Mouse (Mus musculus) kidney, postnatal 14 days (tissue): ENCODE measurements around the gene Ttll1.
A peak's percentile ranks its signal among the peaks of the same experiment; 100 is the strongest.

Experiments
- DNase-seq: peaks from one replicate; pipeline ENCODE4 v3.0.0; 2022; ENCODE audit warnings: mixed read lengths

Ttll1 gene

DNA sequence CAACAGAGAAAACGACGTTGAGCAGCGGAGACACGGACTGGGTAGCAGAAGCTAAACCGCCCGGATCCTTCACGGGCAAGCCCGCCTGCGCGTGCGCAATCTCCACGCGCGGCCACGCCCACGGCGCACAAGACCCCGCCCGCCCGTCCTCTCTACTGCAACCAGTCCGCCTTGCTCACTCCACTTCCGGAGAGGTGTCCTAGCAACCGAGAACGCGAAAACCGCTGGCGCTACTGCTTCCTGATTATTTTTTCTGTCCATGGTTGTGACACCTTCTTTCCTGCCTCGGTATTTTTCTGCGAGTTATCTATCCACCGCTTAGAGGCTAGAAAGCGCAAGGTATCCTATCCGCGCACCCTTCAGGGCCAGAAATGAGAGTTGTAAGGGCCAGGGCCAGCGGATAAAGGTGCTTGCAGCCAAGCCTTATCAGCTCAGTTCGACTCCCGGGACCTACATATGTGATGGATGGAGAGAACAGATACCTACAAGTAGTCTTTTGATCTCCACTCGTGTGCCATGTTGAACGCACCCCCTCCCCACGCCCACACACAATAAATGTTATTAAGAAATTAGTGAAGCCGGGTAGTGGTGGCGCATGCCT lies at the start of gene Ttll1:
TSS of gene Ttll1 (minus strand) at position 89 of the 601 bp plus-strand sequence.
- DNase-seq: peak; percentile 98

DNA sequence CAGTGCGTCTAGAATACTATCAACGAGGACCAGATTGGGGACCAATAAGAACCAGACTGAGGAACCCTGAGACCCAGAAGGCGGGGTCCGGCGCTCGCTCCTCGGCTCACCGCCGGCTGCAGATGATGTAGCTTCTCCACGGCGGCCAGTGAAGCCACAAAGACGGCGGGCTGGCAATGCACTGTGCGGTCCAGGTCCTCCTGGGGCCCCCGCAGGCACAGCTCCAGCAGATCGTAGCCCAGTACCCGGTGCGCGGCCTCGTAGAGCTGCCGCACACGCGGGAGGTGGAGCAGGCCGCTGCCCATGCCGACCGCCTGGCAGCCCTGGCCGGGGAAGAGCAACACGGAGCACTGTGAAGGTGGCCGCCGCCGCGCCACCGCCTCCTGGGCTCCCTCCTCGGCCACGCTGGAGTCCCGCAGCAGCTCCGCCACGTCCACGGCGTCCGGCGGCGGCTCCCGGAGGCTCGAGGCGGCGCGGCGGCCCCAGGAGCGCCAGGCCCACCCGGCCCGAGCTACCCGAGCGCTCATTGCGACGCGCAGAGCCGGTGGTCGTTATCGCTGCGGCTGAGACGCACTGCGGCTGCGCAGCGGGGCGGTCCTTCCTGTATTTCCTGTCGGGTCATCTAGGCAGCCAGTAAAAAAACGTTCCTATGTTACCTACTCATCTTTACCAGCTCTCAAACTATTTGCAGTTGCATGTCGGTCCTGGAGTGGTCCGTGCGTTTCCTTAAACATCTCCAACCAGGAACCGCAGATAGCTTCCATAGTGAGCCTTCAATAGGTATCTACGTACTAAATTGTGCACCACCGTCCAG lies 44.7 kb upstream of the Ttll1 start:
- peak; percentile 92 for DNase-seq

DNA sequence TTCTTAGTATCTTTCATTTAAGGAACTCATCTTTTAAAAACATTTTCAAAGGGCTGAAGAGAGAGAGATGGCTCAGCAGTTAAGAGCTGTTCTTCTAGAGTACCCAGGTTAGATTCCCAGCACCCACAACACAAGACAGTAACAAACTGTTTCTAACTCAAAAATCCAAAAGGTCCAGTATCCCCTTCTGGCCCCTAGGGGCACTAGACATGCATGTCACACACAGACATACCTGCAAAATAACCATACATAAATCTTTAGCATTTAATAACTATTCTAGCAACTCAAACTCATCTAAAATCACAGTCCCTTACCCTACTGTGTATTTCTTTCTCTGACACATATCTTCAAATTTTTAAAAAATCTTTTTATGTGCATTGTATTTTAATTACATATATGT lies 43.1 kb upstream of the Ttll1 start:
- no peak for DNase-seq

DNA sequence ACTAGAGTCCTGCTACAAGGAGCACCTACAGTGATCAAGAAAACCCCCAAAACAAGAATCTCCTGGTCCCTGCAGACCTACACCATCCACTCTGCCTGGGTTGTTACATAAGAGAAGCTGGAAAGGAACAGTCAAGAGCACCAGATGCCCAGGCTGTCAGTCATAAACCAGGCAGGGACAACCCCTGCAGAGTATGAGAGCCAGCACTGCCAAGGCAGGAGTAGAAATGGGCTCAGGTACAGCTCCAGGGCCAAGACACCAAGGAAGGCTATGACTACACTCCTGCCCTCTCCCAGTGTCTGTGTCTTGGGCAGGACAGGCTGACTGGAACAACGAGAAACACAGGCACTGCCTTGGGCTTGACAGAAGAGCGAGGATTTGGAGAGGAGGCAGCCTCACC lies 39.4 kb upstream of the Ttll1 start:
- DNase-seq: no peak

DNA sequence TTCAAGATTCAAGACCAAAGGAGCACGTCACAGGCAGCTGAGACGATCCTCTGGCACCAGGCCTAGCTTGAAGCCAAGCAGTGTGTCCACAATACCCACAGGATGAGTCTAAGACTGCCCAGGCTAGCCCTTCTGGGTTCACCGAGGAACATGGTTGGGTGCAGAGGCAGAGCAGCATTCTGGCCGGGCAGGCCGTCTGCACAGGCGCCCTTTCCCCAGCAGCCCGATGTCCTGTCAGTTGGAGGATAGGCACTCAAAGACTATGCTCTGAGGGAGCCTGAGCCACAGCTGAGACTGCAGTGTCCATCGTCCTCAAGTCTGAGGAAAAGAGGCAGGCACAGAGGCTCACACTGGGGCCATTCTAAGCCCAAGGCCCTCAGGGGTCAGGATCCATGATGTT lies 36.5 kb upstream of the Ttll1 start:
- no peak for DNase-seq

DNA sequence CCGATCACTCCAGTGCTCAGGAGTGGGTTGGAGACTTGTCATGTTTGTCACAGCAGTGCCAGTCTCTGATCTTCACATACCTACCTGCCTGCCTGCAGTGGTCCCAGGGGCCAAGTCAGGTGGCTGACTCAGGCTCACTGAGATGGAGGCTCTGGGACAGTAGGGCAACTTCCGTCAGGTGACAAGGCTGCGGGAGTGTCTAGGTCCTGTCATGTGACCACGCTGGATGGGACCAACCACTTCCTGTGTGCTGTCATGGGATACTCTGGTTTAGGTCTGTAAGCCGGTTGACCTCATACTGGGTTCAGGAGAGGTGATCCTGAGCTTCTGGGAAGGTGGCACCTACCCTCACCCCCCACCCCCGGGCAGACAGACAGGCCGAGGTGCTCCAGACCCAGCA lies 35.3 kb upstream of the Ttll1 start:
- DNase-seq: no peak

DNA sequence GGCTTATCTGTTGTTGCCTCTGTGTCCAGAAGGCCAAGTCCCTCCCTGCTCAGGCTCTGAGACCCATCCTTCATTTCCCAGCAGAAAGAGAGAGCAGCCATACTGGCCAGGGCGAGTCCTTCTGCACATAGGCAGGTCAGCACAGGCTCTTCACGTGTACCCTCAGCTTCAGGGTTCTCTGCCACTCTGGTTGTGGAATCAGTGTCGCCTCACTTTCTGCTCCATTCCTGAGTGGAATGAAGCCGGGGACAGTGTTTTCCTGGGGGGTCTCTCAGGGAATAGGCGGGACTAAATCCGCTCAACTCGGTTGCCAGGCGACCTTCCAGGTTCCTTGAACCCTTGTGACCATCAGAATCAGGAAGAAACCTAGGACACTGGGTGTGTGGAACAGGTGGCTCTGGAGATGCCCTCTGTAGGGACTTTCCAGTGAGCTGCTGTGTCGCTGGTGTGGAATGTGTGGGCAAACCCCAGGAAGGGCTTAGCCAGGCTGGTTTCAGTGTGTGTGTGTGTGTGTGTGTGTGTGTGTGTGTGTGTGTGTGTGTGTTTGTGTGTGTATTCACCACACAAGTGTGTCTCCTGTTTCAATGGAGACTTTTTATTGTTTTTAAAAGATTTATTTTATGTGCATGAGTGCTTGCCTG lies 31.1 kb upstream of the Ttll1 start:
- DNase-seq: no peak

DNA sequence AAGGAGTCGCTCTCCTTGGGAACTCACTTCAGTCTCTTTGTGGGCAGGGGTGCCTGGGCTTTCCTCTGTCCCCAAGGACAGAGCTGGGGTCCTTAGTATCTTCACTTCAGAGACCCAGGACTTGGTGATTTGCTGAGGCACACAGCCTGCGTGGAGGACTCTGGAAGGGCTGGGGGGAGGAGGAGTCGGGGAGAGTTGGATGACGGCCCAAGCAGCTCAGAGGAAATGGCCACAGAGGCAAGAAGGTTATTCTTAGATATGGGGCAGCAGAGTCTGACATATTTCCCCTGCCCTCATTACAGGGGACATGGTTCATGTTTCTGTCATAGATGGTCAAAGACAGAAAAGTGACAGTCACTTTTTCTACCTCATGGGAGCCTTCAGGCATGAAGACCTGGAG lies 29.2 kb upstream of the Ttll1 start:
- peak; percentile 85 for DNase-seq

DNA sequence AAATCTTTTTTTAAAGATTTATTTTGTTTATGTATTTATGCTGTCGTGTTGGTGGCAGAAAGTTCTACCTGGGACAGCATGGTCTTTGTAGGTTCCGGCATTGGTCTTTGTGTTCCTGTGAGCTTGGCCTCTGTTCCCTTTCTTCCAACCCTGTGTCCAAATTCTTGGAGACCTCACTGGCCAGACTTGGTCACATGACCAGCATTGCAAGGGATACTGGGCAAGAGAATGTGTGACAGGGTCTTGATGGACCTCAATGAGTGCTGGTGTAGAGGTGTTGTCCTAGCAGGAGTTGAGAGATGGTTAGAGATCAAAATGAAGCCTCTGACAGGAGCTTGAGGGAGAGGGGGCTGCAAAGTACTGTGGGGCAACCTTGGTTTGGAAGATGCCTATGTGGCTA lies 28.2 kb upstream of the Ttll1 start:
- no peak for DNase-seq

DNA sequence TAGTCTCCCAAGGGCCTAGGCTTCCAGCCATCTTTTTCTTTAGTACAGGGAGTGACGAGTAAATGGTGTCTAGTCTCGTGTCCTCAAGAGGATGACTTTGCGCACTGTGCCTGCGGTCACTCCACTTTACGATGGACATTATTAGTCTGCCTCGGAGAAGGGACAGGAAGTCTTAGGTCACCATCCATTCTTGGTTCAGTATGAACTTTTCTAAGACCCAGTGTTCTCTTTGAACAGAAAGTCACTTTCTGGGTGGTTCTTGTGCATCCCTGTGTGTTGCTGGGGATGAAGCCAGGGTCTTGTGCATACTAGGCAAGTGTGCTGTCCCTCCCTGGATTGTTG lies 25.2 kb upstream of the Ttll1 start:
- peak; percentile 55 for DNase-seq

DNA sequence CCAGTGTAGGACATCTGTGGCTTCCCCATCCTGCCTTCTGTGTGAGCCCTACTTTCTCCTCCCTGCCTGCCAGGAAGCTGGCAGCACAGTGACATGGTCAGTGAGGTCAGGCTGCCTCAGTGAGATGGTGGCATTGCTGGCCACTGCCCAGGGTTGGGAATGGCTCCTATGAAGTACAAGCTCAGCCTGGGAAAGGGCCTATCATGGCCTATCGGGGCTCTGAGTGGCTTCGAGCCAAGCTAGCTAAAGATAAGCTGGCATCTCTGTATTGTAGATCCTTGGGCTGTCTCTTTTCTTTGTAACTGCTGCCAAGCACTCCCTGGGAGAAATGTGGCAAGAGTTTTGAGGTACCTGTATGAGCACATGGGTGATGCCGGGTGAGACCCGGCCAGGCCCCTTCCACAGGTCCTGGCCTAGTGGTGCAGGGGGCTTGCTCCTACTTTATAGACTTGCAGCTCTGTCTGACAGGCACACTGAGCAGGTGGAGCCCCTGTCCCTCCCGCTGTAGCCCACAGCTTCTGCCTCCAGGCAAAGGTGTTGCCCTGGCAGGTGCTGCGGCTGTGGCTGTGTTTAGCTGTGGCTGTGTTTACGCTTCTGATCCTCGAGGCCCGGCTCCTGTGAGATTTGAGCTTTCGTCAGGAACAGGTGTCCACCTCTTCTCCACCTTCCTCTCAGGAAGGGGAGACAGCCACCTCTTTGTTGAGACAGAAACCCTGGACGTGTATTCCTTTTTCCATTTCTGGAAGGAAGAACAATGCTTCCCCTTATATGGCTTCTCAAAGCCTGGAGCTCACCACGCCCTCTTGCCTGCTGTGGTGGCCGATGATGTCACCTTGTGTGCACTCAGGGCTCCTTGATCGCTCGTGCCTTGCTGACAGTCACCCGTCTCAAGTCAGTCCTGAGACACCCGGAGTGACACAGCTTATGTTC lies 24.5 kb upstream of the Ttll1 start:
- DNase-seq: no peak

DNA sequence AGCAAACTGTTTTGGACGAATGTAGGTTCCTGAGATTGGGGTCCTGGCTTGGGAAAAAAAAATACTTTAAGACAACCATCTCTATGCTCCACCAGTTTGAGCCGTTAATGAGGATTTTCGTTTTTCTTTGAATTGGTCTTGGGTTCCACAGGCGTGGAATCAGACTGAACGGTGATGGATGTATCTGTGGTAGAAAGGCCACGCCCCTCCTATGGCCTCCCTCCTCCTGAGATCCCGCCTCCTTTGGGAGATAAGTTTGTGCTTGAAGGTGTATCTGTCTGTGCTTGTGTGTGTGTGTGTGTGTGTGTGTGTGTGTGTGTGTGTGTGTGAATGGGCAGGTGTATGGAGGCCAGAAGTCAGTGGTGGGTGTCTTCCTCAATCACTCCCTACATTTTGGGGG lies 21.9 kb upstream of the Ttll1 start:
- DNase-seq: no peak

DNA sequence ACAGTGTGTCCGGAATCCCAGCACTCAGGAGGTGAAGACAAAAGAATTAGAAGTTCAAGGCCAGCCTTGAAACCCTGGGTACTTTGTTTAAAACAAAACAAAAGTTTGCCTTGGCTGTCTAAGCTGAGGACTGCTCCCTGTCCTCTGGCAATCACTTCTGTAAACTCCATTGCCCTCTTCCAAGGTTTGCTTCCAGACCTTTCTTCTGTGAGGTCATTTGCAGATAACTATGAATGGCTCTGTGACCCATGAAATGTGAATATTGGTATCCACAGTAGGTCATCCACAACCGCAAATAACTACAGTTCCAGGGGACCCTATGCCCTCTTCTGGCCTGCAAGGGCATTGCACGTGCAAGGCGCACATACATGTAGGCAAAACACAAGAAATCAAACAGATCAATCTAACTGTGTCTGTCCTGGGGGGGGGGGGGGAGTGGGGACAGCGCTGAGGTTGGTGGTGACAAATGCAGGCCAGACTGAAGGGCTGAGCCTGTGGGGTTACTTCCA lies 21.3 kb upstream of the Ttll1 start:
- DNase-seq: no peak

DNA sequence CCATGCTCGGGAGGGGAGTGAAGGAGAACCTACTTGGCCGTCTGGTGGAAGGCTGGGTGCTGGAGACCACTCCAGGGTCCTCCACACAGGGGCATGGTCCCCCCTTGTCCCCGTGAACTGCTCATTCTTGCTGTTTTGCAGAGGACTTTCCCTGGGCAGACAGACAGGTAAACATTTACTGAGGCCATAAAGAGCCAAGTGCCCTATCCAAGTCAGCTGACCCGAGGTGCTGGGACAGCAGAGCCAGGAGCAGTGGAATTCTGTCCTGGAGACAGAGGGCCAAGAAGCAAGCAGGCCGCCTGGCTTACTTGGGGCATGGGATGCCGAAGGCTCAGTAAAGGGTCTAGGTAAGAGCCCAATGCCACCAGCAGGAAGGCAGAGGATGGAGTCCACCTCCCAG lies 20.0 kb upstream of the Ttll1 start:
- peak; percentile 71 for DNase-seq

DNA sequence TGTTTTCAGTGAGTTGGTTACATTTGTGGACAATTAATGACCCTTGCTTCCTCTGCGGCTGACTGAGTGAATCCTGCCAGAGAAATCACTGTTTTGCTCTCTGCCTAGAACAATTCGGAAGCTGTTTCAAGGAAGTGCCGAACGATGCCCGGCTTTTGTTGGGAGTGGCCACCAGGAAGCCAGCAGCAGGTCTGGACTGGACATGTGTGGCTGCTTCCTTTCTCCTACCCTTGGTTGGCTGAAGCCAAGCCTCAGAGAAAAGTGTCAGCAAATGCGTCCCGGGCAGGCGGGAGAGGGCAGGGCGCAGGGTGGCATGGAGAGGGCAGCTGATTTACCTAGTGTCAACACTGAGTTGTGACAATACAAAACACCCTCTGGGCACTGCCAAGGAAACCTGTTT lies 19.5 kb upstream of the Ttll1 start:
- DNase-seq: peak; percentile 84

DNA sequence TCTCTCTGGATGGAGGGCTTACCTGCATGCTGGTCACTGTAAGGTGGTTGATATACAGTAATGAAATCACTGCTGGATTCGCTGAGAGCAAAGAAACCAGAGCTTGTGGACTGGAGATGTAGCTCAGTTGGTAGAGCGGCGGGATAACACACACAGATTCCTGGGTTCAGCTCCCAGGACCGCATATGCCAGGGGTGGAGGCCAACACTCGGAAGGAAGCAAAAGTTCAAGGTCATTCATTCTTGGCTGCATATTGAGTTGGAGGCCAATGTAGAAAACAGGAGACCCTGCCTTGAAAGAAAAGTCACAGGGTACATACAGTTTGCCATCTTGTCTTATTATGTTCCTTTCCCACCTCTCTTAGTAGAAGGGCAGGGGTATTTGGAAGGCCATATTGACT lies 19.1 kb upstream of the Ttll1 start:
- peak; percentile 79 for DNase-seq

DNA sequence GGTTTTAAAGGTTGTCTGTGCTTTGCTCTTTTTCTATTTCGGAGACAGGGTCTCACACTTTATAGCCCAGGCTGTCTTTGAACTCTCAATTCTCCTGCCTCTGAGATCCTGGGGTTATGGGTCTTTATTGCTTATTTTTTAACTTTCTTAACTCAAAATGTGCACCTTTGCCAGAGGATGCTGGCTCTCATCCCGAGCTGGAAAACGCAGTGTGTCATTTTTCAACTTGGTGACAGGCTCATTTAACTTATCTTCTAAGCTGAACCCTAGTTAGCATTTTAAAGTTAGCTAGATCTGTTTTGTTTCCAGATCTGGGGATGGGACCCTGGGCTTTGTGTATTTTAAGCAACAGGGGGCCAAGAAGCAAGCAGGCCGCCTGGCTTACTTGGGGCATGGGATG lies 18.2 kb upstream of the Ttll1 start:
- peak; percentile 53 for DNase-seq

DNA sequence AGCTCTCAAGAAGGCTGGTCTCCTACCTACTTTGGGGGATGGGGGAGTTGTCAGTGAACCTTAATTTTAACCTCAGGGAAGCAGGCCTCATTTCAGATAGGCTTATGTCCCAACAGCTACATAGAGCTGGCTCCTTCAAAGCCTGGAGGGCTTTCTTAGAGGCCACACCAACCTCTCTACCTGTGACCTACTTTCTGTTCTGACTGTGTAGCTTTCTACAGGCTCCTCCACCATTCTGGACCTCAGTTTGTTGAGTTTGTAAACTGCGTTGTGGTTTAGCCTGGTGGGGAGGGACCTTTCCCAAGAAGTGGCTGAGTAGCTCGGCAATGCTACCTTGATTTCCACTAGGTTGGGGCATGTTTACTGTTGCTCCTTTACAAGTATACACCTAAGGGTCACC lies 17.1 kb upstream of the Ttll1 start:
- no peak for DNase-seq

DNA sequence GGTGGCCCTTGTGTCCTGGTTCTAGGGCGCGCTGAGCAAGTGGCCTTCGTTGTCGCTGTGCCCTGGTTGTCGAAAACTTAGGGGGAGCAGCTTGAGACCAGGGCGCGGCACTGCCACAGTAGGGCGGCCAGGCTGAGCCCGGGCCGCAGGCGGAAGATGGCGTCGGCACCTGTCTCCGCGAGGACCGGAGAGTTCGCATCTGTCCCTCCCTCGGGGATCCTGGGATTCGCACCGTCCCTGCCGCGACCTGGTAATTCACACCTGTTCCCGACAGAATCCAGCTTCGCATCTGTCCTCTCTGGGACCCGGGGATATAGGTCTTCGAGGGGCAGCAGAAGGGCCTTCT lies 16.4 kb upstream of the Ttll1 start:
- DNase-seq: no peak

DNA sequence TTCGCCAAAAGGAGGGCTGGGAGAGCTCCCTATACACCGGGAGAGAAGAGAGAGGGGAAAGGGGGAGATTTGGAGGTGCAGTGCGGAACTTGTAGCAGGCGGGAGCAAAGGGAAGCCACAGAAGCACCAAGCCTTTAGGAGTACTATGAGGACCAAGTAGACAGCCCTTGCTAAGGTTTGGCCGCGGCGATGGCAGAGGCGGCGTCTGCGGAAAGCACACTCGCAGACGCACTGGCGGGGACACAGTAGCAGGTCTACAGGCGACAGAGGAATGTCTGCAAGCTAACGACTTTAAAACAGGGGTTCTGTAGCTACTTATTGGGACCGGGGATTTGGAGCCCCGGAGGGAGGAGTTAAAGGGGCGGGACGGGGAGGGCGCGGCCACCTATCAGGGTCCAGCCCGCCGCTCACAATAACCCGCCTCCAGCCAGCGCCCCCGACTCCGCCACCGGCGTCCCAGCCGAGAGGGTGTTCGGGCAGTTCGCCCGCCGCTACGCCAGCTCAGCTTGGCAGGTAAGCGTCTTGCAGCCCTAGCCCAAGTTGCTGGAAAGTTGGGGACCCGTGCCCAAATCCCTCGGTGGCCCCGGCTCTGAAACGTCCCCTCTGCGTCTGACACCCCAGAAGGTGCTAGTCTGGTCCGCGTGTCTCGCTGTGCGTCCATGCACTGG lies 15.9 kb upstream of the Ttll1 start, which contains the start of gene Bik:
TSS of gene Bik (plus strand) at position 439 of the 668 bp plus-strand sequence.
- peak; percentile 80 for DNase-seq

DNA sequence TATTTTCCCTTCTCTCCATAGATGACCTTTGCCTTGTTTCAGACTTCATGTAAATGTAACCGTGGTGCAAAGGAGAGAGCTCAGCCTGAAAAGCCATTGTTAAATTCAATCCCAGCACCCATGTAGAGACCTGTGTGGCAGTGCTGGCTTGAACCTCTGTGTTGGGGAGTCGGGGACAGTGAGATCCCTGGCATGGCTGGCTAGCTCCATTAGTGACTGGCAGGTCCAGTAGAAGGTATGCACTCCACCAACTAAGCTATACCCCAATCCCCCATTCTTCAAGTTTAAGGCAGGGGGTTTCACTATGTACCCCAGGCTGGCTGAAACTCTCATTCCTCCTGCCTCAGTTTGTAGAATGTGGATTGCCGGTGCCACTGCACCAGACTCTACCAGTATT lies 13.6 kb upstream of the Ttll1 start:
- no peak for DNase-seq

DNA sequence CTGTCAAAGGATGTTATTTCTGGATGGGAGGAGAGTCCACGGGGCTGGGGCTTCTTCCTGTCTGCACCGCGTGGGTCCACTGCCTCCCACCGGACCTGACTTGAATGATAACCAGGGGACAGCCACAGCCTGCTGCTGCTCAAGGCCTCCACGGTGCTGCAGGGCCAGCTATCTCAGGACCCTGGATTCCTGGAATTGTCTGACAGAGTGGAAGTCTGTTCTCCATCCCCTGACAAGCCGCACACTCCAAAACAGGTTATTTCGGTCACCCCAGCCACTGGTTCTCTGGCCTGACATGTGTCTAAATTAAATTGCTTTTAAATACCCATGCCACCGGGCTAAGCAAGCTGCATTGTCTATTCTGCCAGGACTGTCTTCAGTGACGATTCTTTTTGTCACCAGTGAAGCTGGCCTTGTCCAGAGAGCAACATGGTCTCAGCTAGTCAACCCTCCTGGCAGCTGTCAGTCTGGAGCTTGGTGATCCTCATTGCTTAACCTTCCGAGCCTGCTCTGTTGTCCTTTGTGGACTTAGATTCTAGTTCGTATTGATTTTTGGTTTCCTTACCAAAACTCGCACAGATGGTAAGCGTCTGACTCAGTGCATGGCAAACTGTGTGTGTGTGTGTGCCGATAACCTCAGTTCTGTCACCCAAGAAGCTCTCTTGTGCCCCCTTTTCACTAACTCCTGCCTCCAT lies 13.1 kb upstream of the Ttll1 start:
- DNase-seq: no peak
